In genomic region chr17:67837351-67838090, GRCm38 (mm10) we compare ENCODE assay signal across 9 mouse cellular contexts.
A peak's percentile ranks its signal among the peaks of the same experiment; 100 is the strongest.
DNase-seq lines count a peak whose midpoint lies in the region; ATAC-seq and TF ChIP-seq lines count a peak whose summit lies in the region.
"Had no signal": no experiment of that assay in that cellular context is flagged by ENCODE, and none has a peak within 500 bp of the region (broad histone marks: within the 10 kb centered on the region; RNA-seq: fewer than 3 reads in every experiment).

No protein-coding gene starts in this region.

- no peak overlapping the region for H3K9ac ChIP-seq in MEL (ENCODE audit: control insufficient read depth, low read depth, low read length, poor library complexity, severe bottlenecking)
- H3K9ac ChIP-seq: embryonic facial prominence, embryonic 12.5 days had no signal

- peak; percentile 15 for DNase-seq in MEL (ENCODE audit: low read depth, low spot score)
- DNase-seq in cerebellum, adult 11-12 months = peak; percentile 18
- DNase-seq in forelimb bud, embryonic 11.5 days (ENCODE audit: low read depth, low spot score) = peak; percentile 88
- peak; percentile 66 to 79 for DNase-seq in layer of hippocampus, adult 18-20 months (ENCODE audit: low spot score in 2 of 2)
- peak; percentile 71 for DNase-seq in lung, adult 2 months
- DNase-seq in ovary, postnatal 36 days (ENCODE audit: low spot score) = peak; percentile 55
- DNase-seq in yolk sac, embryonic 10.5 days (ENCODE audit: low spot score) = peak; percentile 40

- H3K27me3 ChIP-seq in MEL (ENCODE audit: control insufficient read depth in 1 of 2, insufficient read depth in 2 of 2, low read length in 2 of 2) = no peaks in the 10 kb centered on the region
- H3K27me3 ChIP-seq: embryonic facial prominence, embryonic 12.5 days had no signal

- no peaks in the 10 kb centered on the region for H3K9me3 ChIP-seq in MEL (replicated peaks; ENCODE audit: insufficient read depth, low read length)
- H3K9me3 ChIP-seq: embryonic facial prominence, embryonic 12.5 days had no signal

- TF ChIP-seq CTCF in MEL (IDR thresholded peaks at IDR 0.05 in 2 of 3, conservative IDR thresholded peaks at IDR 0.05 in 1 of 3; ENCODE audit: control insufficient read depth in 1 of 3, insufficient read depth in 1 of 3, low read depth in 2 of 3, low read length in 3 of 3, poor library complexity in 1 of 3, severe bottlenecking in 1 of 3) = peak; percentile 27 to 46 (median 40); a peak in 5 of 6 replicates
- peak; percentile 53 for TF ChIP-seq CTCF in lung, adult 2 months (IDR thresholded peaks at IDR 0.05; ENCODE audit: insufficient read depth, low read length)

- 43% methylated on average over 17 of the region's 17 CpGs for WGBS in lung, adult 2 months

- ATAC-seq in hematopoietic stem cell, adult 5-6 weeks (replicated peaks in 1 of 2; ENCODE audit: insufficient read depth in 1 of 2, low FRiP score in 2 of 2, low TSS enrichment in 1 of 2, low read depth in 1 of 2, poor library complexity in 2 of 2, severe bottlenecking in 2 of 2) = peak; percentile 65 to 82

- no peak for TF ChIP-seq EP300 in MEL (IDR thresholded peaks at IDR 0.05; ENCODE audit: low read depth in 1 of 2, low read length in 2 of 2)

- no peak overlapping the region for H3K4me3 ChIP-seq in MEL (ENCODE audit: control insufficient read depth in 1 of 2, insufficient read depth in 1 of 2, low read depth in 2 of 2, low read length in 2 of 2)
- peak overlapping the region; percentile 31 for H3K4me3 ChIP-seq in lung, adult 2 months (replicated peaks; ENCODE audit: extremely low read depth, low read depth, low read length)
- H3K4me3 ChIP-seq: embryonic facial prominence, embryonic 12.5 days had no signal

- H3K4me1 ChIP-seq in MEL (ENCODE audit: control insufficient read depth in 1 of 2, insufficient read depth in 2 of 2, low read length in 2 of 2) = no peaks in the 10 kb centered on the region
- no peaks in the 10 kb centered on the region for H3K4me1 ChIP-seq in lung, adult 2 months (ENCODE audit: control insufficient read depth, insufficient read depth, low read length)
- H3K4me1 ChIP-seq: embryonic facial prominence, embryonic 12.5 days had no signal

- peak; percentile 40 for TF ChIP-seq RAD21 in MEL (IDR thresholded peaks at IDR 0.05; ENCODE audit: low read depth, low read length)

- TF ChIP-seq POLR2A in MEL (IDR thresholded peaks at IDR 0.05; ENCODE audit: control insufficient read depth in 1 of 2, insufficient read depth in 1 of 2, low read depth in 1 of 2, low read length in 2 of 2, poor library complexity in 1 of 2) = no peak
- no peak for TF ChIP-seq POLR2A in lung, adult 2 months (IDR thresholded peaks at IDR 0.05; ENCODE audit: borderline replicate concordance, extremely low read depth, low read depth, low read length)

- H3K27ac ChIP-seq in MEL (ENCODE audit: control insufficient read depth, low read depth, low read length) = no peak overlapping the region
- H3K27ac ChIP-seq: embryonic facial prominence, embryonic 12.5 days had no signal

- H3K36me3 ChIP-seq in MEL (ENCODE audit: control insufficient read depth in 1 of 2, insufficient read depth in 2 of 2, low read length in 2 of 2) = no peaks in the 10 kb centered on the region

- H3K79me2 ChIP-seq in MEL (ENCODE audit: control insufficient read depth, insufficient read depth, low read length, poor library complexity) = no peaks in the 10 kb centered on the region

TF ChIP-seq in MEL, 35 proteins besides CTCF, POLR2A, EP300 and RAD21:
- no peak for TF ChIP-seq MXI1 (IDR thresholded peaks at IDR 0.05; ENCODE audit: low read depth, low read length)
- peak; percentile 19; the same call in 1 of the 2 replicates for TF ChIP-seq SMC3 (IDR thresholded peaks at IDR 0.05; ENCODE audit: low read depth, low read length)
- TF ChIP-seq MYC (IDR thresholded peaks at IDR 0.05; ENCODE audit: low read depth, low read length) = no peak

Comparison
In these comparisons a context has a peak if more than half of its experiments do, and no peak if none do; other contexts are left out.
1. DNase-seq: peak in every context shown above with its lines; median percentile 88 in forelimb bud, embryonic 11.5 days; 72 in layer of hippocampus, adult 18-20 months; 71 in lung, adult 2 months; 55 in ovary, postnatal 36 days; 40 in yolk sac, embryonic 10.5 days; 18 in cerebellum, adult 11-12 months; 15 in MEL.